Mouse (Mus musculus) heart, postnatal 25 days (tissue): ENCODE measurements around the gene Spert. TPM values are rescaled to one million over a fixed set of nuclear protein-coding genes. Genes with fewer than 3 reads are reported as not detected.
A peak's percentile ranks its signal among the peaks of the same experiment; 100 is the strongest.

Experiments
- DNase-seq: peaks from one replicate; pipeline ENCODE4 v3.0.0; 2022; ENCODE audit warnings: low spot score
- intact Hi-C: fragments of 180-260 bp; cut with DNase I; formaldehyde crosslinking; loops from one replicate; pipeline ENCODE4 v1.15.1; 2025
- total RNA-seq, 2 experiments: library from RNA; stranded (reverse); gene quantifications; 2 replicates each; pipeline ENCODE4 v1.2.3; 2021

The Spert gene
- not detected for total RNA-seq

GRCm38 (mm10) chr14:75592978-75593377 is at the start of gene Spert:
Spert (minus strand) TSS chr14:75593116.
- no peak for DNase-seq
- intact Hi-C loops = no loop called here

GRCm38 (mm10) chr14:75642080-75642479 is 49.2 kb upstream of the Spert start, which contains the start of gene Erich6b:
Erich6b (plus strand) TSS chr14:75642259.
- intact Hi-C loops = no loop called here

GRCm38 (mm10) chr14:75641369-75641768 is 48.5 kb upstream of the Spert start:
- no peak for DNase-seq
- intact Hi-C loops = no loop called here

More at GRCm38 (mm10) chr14:75642080-75642479, 49.2 kb upstream of the Spert start, which contains the start of gene Erich6b:
- no peak for DNase-seq

- no peak for DNase-seq
- intact Hi-C loops = no loop called here
These were observed 47.9 kb upstream of the Spert start for GRCm38 (mm10) chr14:75640846-75641245.

- no peak for DNase-seq
- intact Hi-C loops = no loop called here
These were observed 44.7 kb upstream of the Spert start for GRCm38 (mm10) chr14:75637641-75638040.

GRCm38 (mm10) chr14:75636107-75636506 is 43.2 kb upstream of the Spert start:
- intact Hi-C loops = no loop called here
- no peak for DNase-seq

GRCm38 (mm10) chr14:75635350-75635749 is 42.4 kb upstream of the Spert start:
- DNase-seq = peak; percentile 4
- intact Hi-C loops = no loop called here

- intact Hi-C loops = no loop called here
- DNase-seq = no peak
These were observed 36.0 kb upstream of the Spert start for GRCm38 (mm10) chr14:75628870-75629269.

- intact Hi-C loops = no loop called here
- DNase-seq = no peak
These were observed 30.1 kb upstream of the Spert start for GRCm38 (mm10) chr14:75622984-75623383.

GRCm38 (mm10) chr14:75616375-75616774 is 23.5 kb upstream of the Spert start:
- intact Hi-C loops = no loop called here
- no peak for DNase-seq

GRCm38 (mm10) chr14:75609176-75609575 is 16.3 kb upstream of the Spert start:
- intact Hi-C loops = no loop called here
- no peak for DNase-seq

- DNase-seq = no peak
- intact Hi-C loops = no loop called here
These were observed 9.0 kb downstream of the Spert start for GRCm38 (mm10) chr14:75583870-75584269.

GRCm38 (mm10) chr14:75579010-75579409 is 13.9 kb downstream of the Spert start:
- intact Hi-C loops = no loop called here
- DNase-seq = no peak

- intact Hi-C loops = no loop called here
- no peak for DNase-seq
These were observed 26.6 kb downstream of the Spert start for GRCm38 (mm10) chr14:75566303-75566702.

GRCm38 (mm10) chr14:75565534-75566140 is 27.3 kb downstream of the Spert start:
- peak; percentile 6 for DNase-seq
- intact Hi-C loops = no loop called here

- DNase-seq = peak; percentile 9
- intact Hi-C loops = no loop called here
These were observed 31.2 kb downstream of the Spert start for GRCm38 (mm10) chr14:75561577-75562331.

GRCm38 (mm10) chr14:75541731-75542130 is 51.2 kb downstream of the Spert start:
- no peak for DNase-seq
- intact Hi-C loops = no loop called here

GRCm38 (mm10) chr14:75540996-75541350 is 51.9 kb downstream of the Spert start:
- intact Hi-C loops = no loop called here
- DNase-seq = no peak

- intact Hi-C loops = no loop called here
- no peak for DNase-seq
These were observed 52.5 kb downstream of the Spert start for GRCm38 (mm10) chr14:75540216-75540995.

- intact Hi-C loops = no loop called here
- no peak for DNase-seq
These were observed 53.7 kb downstream of the Spert start for GRCm38 (mm10) chr14:75539205-75539604.
